Mouse (Mus musculus): Measurements from ENCODE around the gene Gm2244. TPM values are rescaled to one million over a fixed set of nuclear protein-coding genes. Genes with fewer than 3 reads are reported as not detected.

The Gm2244 gene
- not detected in 2 replicates for polyA plus RNA-seq (2012; rRNA removed)

DNA sequence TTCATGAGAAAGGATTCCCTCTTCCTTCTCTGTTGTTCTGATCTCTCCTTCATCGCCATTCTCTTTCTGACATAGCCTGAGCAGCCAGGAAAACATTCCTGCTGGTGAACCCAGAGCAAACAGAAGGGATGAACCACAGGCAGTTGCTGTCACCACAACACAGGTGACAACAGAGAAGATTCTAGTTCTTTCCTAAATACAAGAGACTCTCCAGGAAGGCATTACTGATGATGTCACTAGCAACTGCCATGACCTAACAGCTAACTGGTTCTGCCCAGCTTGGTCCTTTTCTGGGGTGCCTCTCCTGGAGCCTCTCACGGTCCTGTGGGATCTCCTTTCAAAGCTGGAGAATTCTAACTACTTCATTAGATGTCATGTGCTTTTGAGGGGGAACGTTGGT, at the start of gene Gm2244:
Gene Gm2244 (minus strand): TSS at position 101 of the 400 bp plus-strand sequence.

GRCm38 (mm10) chr14:19584804-19585667, 35.3 kb upstream of the Gm2244 start, which contains the start of gene Gm2237:
Gm2237 (minus strand) TSS chr14:19585135.

Other genes starting within 250 kb of the Gm2244 start
- not detected in 2 replicates for gene Gm21738, start 131.0 kb downstream of the Gm2244 start, polyA plus RNA-seq (2012; rRNA removed)
- gene Gm2237, start 35.2 kb upstream of the Gm2244 start, polyA plus RNA-seq (2012; rRNA removed), result 0.03 TPM in 1 of 2 replicates, not detected in the other
- not detected in 2 replicates for gene Gm5458, start 52.6 kb upstream of the Gm2244 start, polyA plus RNA-seq (2012; rRNA removed)
- 2.5 and 4.1 TPM in 2 replicates for gene Nid2, start 201.3 kb upstream of the Gm2244 start, polyA plus RNA-seq (2012; rRNA removed)